Mouse (Mus musculus): Measurements from ENCODE around the gene Grm1. TPM values are rescaled to one million over a fixed set of nuclear protein-coding genes. Genes with fewer than 3 reads are reported as not detected.
A peak's percentile ranks its signal among the peaks of the same experiment; 100 is the strongest.

Gene Grm1
- polyA plus RNA-seq, 1 experiment from 2014 or later: 0.06 TPM

- 13% methylated on average over 11 of the region's 11 CpGs for WGBS
- no peak overlapping the region for H3K27ac ChIP-seq
- peak overlapping the region; percentile 45 for H3K4me3 ChIP-seq (replicated peaks)
- ATAC-seq (replicated peaks; ENCODE audit: low FRiP score): peak; percentile 9; the same call in 1 of the 2 replicates
- H3K27me3 ChIP-seq: peaks cover 25% of the 10 kb centered on the region
- peak overlapping the region; percentile 90 for H3K4me2 ChIP-seq
- H3K4me1 ChIP-seq: peaks cover 11% of the 10 kb centered on the region; the same call in 1 of the 2 replicates
- H3K9me3 ChIP-seq (replicated peaks): no peaks in the 10 kb centered on the region
- H3K9ac ChIP-seq: no peak overlapping the region
- no peaks in the 10 kb centered on the region for H3K36me3 ChIP-seq
These were observed 392.4 kb downstream of the Grm1 start for GRCm38 (mm10) chr10:10689668-10690223.

DNA sequence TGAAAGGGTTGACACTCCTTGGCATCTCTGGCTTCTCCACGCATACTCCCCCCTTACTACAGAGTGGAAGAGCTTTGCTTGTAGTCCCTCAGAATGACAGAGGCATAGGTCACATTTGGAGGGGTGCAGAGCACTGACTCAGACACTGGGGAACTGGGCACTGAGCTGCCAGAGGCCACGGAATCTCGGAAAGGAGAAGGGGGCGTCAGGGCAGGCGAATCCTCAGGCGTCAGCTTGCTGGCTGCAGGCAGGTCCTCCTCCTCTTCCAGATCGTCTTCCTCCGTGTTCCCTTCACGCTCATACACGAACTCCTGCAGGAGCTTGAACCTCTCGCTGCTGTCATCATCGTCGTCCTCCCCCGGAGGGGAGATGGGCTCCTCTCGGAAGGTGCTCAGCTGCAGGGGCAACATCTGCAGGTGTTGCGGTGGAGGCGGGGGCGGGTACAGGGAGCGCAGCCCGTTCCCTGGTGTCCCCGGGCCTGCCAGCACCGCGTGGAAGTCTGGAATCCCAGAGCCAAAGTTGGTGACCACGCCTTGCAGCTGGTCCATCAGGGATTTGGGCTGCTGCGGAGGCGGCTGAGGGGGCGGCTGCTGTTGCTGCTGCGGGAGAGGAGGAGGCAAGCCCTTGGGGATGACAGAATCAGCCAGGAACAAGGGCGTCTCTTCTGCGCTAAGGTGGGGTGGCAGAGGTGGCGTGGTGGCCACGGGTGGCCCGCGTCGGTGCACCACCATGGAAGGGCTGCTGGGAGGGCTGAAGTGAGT lies 393.1 kb downstream of the Grm1 start:
- 2% methylated on average over 35 of the region's 35 CpGs for WGBS
- Histone ChIP-seq H3K9me3 (replicated peaks) (no peaks in the 10 kb centered on the region), H3K9ac (0 out of 2 replicates have a peak overlapping the region, but pooled peaks have one; percentile 21), H3K4me1 (peaks cover 11% of the 10 kb centered on the region; the same call in 1 of the 2 replicates), H3K4me2 (peak overlapping the region; percentile 90), H3K4me3 (replicated peaks) (peak overlapping the region; percentile 45), H3K27me3 (peaks cover 25% of the 10 kb centered on the region), H3K27ac (no peak overlapping the region), H3K36me3 (no peaks in the 10 kb centered on the region)
- ATAC-seq (replicated peaks; ENCODE audit: low FRiP score): peak; percentile 82

DNA sequence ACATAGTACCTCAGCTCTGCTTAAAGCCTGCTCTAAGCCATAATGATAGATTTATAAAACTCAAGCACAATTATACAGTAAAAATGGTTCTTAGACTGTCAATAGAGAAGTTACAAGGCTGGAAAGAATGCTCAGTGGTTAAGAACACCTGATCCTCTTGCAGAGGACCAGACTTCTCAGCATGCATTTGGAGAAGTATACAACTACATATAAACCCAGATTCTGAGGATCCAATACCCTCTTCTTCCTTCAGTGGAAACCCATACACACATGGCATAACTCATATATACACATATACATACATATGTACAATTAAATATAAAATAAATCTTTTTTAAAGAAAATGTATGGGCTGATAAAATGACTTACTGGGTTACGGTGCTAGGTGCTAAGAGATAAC lies 401.1 kb downstream of the Grm1 start, which contains the start of gene Gm10944:
Gene Gm10944 (plus strand): TSS at position 301 of the 400 bp plus-strand sequence.
- H3K9me3 ChIP-seq (replicated peaks): no peaks in the 10 kb centered on the region
- no peaks in the 10 kb centered on the region for H3K27me3 ChIP-seq
- H3K4me3 ChIP-seq (replicated peaks): no peak within 1 kb of the TSS
- ATAC-seq (replicated peaks; ENCODE audit: low FRiP score): no peak
- H3K27ac ChIP-seq: no peak within 1 kb of the TSS
- H3K4me2 ChIP-seq: no peak within 1 kb of the TSS
- H3K36me3 ChIP-seq: no peaks in the 10 kb centered on the region
- WGBS: 100% methylated on average over 1 of the region's 1 CpGs
- H3K9ac ChIP-seq: no peak within 1 kb of the TSS
- H3K4me1 ChIP-seq: no peaks in the 10 kb centered on the region

GRCm38 (mm10) chr10:10659976-10660375 lies 422.2 kb downstream of the Grm1 start:
- H3K4me3 ChIP-seq (replicated peaks): no peak overlapping the region
- 63% methylated on average over 3 of the region's 3 CpGs for WGBS
- no peaks in the 10 kb centered on the region for H3K9me3 ChIP-seq (replicated peaks)
- no peak overlapping the region for H3K9ac ChIP-seq
- no peak for ATAC-seq (replicated peaks; ENCODE audit: low FRiP score)
- no peak overlapping the region for H3K4me2 ChIP-seq
- H3K4me1 ChIP-seq: no peaks in the 10 kb centered on the region
- H3K27ac ChIP-seq: no peak overlapping the region
- no peaks in the 10 kb centered on the region for H3K27me3 ChIP-seq
- H3K36me3 ChIP-seq: no peaks in the 10 kb centered on the region

DNA sequence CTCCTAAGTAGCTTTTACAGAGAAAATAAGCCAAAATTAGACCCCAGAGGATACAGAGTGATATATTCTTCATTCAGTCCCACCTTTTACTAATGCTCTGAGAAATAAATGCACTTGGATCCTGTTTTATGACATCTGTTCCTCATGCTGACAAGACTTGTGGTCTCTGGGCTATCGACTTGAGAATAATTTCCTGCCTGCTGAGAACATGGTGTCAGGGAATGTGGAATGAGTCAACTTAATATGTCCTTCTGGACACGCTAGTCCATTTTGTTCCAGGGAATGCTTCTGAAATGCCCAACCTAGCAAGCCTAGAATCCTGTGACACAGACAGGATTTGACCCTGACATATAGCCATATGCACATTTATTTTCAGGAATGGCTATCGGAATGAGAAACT lies 423.0 kb downstream of the Grm1 start:
- Histone ChIP-seq H3K4me1 (no peaks in the 10 kb centered on the region), H3K4me3 (replicated peaks) (no peak overlapping the region), H3K9ac (no peak overlapping the region), H3K27ac (no peak overlapping the region), H3K36me3 (no peaks in the 10 kb centered on the region), H3K9me3 (replicated peaks) (no peaks in the 10 kb centered on the region), H3K27me3 (no peaks in the 10 kb centered on the region), H3K4me2 (no peak overlapping the region)
- no peak for ATAC-seq (replicated peaks; ENCODE audit: low FRiP score)
- 82% methylated on average over 3 of the region's 3 CpGs for WGBS

DNA sequence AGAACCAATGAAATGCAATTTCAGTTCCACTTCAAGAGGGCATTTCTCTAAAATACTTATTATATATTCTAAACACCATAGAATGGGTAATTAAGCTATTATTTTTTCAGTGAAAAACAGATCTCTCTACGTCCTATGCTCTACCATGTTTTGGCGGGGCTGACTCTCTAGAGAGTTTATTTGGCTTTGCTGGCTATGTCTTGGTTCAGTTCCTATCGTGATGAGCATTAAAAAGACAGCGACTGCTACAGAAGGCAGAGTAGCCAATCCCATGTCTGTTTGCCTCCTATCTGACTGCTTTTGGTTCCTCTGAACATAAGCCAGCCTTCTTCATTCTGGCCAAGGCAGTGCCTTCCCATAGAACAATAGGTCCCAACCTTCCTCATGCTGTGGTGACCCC lies 425.5 kb downstream of the Grm1 start:
- no peaks in the 10 kb centered on the region for H3K27me3 ChIP-seq

DNA sequence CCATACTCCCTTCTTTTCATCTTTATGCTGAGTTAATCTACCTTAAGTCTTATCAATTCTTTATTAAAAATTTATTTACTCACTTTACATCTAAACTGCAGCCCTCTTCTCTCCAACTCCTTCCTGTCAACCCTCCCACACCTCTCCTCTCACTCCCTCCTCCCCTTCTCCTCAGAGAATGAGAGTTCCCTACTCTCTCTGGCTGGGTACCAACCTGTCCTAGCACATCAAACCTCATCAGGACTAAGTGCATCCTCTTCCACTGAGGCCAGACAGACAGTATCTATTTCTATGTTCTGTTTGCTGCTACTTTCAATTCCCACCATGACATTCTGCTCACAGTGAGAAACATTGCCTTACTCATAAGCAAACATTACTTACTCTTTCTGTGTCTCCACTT lies 426.2 kb downstream of the Grm1 start:
- Histone ChIP-seq H3K9ac (no peak overlapping the region), H3K27me3 (no peaks in the 10 kb centered on the region), H3K27ac (no peak overlapping the region), H3K9me3 (replicated peaks) (no peaks in the 10 kb centered on the region), H3K36me3 (no peaks in the 10 kb centered on the region), H3K4me1 (no peaks in the 10 kb centered on the region), H3K4me3 (replicated peaks) (no peak overlapping the region), H3K4me2 (no peak overlapping the region)
- ATAC-seq (replicated peaks; ENCODE audit: low FRiP score): no peak

More for the DNA sequence above, 425.5 kb downstream of the Grm1 start:
- no peaks in the 10 kb centered on the region for H3K9me3 ChIP-seq (replicated peaks)
- no peak overlapping the region for H3K4me3 ChIP-seq (replicated peaks)
- no peaks in the 10 kb centered on the region for H3K4me1 ChIP-seq
- no peak overlapping the region for H3K27ac ChIP-seq
- ATAC-seq (replicated peaks; ENCODE audit: low FRiP score): no peak
- H3K9ac ChIP-seq: no peak overlapping the region
- no peaks in the 10 kb centered on the region for H3K36me3 ChIP-seq
- no peak overlapping the region for H3K4me2 ChIP-seq
- WGBS: 83% methylated on average over 4 of the region's 4 CpGs

Other genes starting within 250 kb of the Grm1 start
- 17.6 and 17.7 TPM in 2 replicates for gene Shprh, start 67.1 kb upstream of the Grm1 start, polyA plus RNA-seq (2015; fragmentation: Nextera tagmentation; extraction: Ambion mirVana)
- 35.7 and 36.0 TPM in 2 replicates for gene Fbxo30, start 199.0 kb upstream of the Grm1 start, polyA plus RNA-seq (2015; fragmentation: Nextera tagmentation; extraction: Ambion mirVana)